Mouse (Mus musculus) retina, postnatal 7 days (tissue): ENCODE results near the gene Fam83d.

ENCODE experiments used
- DNase-seq: peaks from one replicate; pipeline ENCODE4 v3.0.0-alpha.2; 2012; ENCODE audit warnings: low read depth, low spot score

Gene Fam83d

DNA sequence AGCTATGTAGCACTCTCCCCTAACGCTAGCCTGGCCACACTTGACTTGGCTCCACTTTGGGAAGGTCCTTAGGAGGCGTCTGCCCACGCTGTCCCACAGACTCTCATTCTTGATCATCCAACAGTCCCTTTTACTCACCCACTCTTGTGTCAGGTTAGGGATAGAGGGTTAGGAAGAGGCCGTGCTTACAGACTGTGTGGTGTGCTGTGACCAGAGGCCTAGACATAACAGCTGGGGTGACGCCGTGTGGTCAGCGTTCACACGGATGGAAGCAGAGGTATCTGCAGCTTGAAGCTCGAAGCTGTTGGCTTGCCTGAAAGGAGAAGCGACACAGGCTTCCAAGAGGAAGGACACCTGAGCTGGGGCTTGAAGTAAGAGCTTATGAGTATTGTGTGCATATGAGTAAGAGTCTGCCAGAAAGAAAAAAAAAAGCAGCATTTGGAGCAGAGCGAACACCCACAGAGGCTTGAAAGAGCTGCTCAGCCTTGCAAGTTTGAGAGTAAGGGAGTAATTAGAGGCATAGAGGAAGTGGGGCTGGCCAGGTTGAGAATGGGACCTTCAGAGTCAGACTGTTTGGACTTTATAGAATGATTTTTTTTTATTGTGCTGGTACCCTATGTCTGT lies 24.3 kb upstream of the Fam83d start:
- DNase-seq, result no peak

GRCm38 (mm10) chr2:158745049-158745482 lies 22.8 kb upstream of the Fam83d start:
- DNase-seq, result peak; percentile 38

DNA sequence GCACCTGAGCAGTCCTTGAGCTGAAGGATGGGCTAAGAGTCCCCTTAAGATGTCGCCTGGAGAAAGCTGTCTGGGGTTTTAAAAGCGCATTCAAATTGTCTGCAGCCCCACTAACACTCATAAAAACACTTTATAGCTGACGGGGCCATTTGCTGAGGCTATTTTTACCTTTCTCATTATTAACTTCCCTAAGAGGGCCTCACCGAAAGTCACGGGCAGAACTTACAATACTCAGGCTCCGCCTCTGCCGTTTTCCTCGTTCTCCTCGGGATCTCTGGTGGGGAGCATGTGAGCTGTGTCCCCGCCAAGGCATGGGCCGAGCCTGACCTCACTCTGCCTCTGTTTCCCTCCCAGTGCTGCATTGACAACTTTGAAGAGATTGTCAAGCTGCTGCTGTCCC lies 21.7 kb upstream of the Fam83d start:
- no peak for DNase-seq

DNA sequence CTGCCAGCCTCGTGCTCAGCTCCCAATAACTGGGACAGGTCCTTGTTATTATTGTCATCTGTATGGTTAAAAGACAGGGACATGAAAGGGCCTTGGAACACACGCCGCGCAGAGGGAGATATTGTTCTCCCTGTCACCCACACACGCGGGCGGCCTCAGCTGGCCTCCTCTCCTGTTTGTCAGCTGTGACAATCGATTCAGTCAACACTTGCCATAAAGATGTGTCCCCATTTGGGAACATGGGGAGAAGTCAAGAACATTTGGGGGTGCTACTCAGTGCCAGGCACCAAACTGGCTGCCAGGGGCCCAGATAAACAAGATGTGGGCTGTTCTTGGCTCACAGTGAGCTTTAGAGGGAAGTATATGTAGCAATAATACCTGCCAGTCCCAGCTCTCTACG lies 18.5 kb upstream of the Fam83d start:
- no peak for DNase-seq

GRCm38 (mm10) chr2:158760231-158760630 lies 7.7 kb upstream of the Fam83d start:
- peak; percentile 54 for DNase-seq

DNA sequence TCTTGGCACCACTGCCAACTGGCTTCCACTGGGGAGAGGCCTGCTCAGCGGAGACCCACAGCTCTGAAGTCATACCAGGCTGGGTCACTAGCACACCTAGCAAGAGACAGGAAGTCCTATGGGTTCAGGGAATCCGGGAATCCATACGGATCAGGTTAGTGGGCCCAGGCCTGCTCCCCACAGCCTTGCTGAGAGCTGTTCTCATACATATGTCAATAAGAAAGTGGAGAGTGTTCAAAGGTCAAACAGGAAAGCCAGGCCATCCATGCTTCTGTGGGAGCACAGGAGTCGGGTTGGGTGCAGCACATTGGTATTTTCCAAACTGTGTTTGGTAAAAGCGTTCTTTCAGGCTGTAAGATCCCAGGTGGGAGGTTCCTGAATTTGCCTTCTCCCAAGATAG lies 5.6 kb upstream of the Fam83d start:
- DNase-seq, result no peak

DNA sequence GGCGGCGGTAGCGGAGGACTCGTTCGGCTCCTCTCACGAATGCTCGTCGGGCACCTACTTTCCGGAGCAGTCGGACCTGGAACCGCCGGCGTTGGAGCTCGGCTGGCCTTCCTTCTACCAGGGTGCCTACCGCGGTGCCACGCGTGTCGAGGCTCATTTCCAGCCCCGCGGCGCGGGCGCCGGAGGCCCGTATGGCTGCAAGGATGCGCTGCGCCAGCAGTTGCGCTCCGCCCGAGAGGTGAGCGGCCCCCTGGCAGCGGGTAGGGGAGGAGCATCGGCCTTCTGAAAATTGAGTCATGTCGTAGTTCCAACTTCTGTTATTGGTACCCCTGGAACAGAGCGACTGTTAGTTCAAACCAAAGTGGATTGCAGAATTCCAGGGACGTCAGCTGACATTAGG lies 457 bp downstream of the Fam83d start:
- no peak for DNase-seq

- no peak for DNase-seq
Measured at GRCm38 (mm10) chr2:158768771-158769170, 878 bp downstream of the Fam83d start.

GRCm38 (mm10) chr2:158770126-158770757 lies 2.3 kb downstream of the Fam83d start:
- no peak for DNase-seq

- DNase-seq, result no peak
Measured at GRCm38 (mm10) chr2:158771066-158771763, 3.3 kb downstream of the Fam83d start.

GRCm38 (mm10) chr2:158772808-158773207 lies 4.9 kb downstream of the Fam83d start:
- DNase-seq, result no peak

DNA sequence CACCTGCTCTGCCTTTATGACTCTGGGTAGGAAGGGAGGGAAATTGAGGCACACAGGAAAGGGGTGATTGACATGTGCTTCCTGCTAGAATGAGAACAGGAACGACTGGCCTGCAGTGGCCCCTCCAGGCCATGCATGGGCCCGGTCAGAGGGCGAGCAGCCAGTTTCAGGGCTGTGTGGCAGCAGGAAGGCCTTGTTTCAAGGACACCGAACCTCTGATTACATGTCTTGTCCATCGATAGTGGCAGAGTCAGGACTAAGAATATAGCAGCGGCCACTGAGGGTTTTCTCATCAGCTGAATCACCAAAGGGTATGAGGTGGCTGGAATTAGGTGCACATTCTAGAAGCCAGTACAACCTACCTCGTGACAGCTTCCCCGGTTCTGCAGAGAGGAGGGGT lies 7.0 kb downstream of the Fam83d start:
- no peak for DNase-seq

DNA sequence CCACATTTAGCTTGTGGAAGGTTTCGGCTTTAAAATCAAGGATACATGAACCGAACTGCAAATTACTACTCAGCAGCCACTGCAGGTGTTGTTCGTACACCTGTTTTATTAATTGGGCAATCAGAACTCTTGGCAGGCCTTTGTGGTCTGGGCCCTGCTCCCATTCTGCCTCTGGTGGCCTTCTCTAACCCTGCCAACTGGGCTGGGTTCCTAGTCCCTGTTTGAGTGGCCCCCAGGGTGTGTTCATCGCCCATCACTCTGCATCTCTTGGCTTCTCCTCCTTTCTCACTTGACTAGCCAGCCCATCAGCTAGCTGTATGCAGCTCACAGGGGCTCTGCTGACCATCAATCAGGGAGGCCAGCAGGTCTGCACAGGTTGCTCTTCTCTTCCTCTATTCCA lies 8.8 kb downstream of the Fam83d start:
- DNase-seq, result no peak

GRCm38 (mm10) chr2:158777490-158777889 lies 9.6 kb downstream of the Fam83d start:
- no peak for DNase-seq

- no peak for DNase-seq
Measured at GRCm38 (mm10) chr2:158778349-158778748, 10.5 kb downstream of the Fam83d start.

GRCm38 (mm10) chr2:158781126-158781525 lies 13.2 kb downstream of the Fam83d start:
- no peak for DNase-seq

- no peak for DNase-seq
Measured at GRCm38 (mm10) chr2:158786927-158787795, 19.3 kb downstream of the Fam83d start.

GRCm38 (mm10) chr2:158794494-158795004 lies 26.7 kb downstream of the Fam83d start, which contains the start of gene Dhx35:
Gene Dhx35 (plus strand): TSS chr2:158794807.
- DNase-seq, result peak; percentile 91

DNA sequence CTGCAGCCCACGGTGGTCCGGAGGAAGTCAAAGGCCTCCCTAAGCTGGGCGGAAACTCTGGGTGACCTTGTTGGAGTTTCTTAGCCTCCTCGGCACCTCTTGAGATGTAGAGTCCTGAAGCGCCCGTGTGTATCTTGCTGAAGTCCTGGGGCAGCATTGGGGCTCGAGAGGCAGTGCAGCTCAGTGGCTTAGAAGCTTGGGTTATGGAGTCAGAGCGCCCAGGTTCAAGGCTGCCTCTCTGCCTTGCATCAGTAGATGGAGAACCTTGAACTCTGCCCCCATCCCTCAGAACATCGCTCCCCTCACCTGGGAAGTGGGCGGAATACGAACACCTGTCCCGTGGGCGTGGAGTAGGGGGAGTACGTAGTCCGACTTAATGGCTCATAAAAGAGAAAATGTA lies 27.1 kb downstream of the Fam83d start:
- no peak for DNase-seq

GRCm38 (mm10) chr2:158795875-158796274 lies 28.0 kb downstream of the Fam83d start:
- no peak for DNase-seq

GRCm38 (mm10) chr2:158799328-158799727 lies 31.4 kb downstream of the Fam83d start:
- no peak for DNase-seq

DNA sequence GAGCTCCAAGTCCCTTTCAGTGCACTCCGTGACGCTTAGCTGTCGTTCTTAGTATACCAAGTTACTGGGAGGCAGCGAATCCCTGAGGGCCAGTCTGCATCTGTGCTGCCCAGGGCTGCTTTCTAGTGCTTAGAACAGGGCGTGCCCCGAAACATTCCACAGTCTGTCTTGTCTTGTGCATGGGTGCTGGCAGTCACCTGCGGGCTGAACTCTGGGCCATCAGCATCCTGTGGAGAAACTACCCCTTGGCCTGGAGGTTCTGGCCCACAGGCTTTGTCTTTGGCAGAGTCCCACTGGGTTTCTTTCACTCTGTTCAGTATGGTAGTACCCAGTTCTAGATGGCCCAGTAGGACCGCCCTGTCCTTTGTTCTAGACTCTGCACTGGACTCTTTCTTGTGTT lies 32.9 kb downstream of the Fam83d start:
- DNase-seq, result no peak
